8 mouse cellular contexts compared by ENCODE assay signal in the genomic region with DNA sequence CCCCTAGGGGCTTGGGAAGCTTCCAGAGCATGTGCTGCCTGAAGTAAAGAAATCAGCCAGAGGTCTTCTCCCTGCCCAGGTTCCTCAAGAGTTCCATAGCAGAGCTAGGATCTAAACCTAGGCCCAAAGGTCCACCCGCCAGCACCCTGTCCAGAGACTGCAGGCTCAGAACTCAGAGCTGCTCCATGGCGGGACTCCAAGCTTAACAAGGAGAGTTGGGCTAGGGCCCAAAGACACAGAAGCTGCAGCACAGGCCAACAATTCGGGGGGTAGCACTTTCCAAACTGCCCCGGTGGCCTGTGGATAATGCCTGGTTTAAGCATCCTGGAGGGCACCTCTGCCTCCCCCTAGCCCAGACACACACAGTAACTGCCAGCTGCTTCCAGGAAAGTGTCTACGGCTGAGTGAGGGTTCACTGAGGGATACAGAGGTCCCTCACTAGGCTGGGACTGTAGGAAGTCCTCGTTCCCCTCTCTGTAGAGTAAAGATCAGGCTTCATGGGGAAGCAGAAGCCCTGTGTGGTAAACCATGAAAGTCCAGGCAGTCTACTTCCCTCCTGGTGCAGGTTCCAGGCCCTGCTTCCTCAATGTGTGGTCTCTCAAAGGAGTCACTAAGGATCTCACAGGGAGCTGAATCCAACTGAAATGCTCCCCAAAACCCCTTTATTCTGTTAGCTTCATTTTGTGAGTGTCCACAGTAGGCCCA. TPM values are rescaled to one million over a fixed set of nuclear protein-coding genes. Genes with fewer than 3 reads are reported as not detected.
A peak's percentile ranks its signal among the peaks of the same experiment; 100 is the strongest.
DNase-seq lines count a peak whose midpoint lies in the region; ATAC-seq and TF ChIP-seq lines count a peak whose summit lies in the region.
"Had no signal": no experiment of that assay in that cellular context is flagged by ENCODE, and none has a peak within 500 bp of the region (broad histone marks: within the 10 kb centered on the region; RNA-seq: fewer than 3 reads in every experiment).

No protein-coding gene starts in this region.

- no peak overlapping the region for H3K4me3 ChIP-seq in kidney, adult 2 months (ENCODE audit: insufficient read depth, low read depth, low read length)
- H3K4me3 ChIP-seq in kidney, embryonic 16.5 days (ENCODE audit: low read length), result no peak overlapping the region
- H3K4me3 ChIP-seq in bone marrow, adult 2 months (replicated peaks; ENCODE audit: control insufficient read depth, low read depth, low read length), result no peak overlapping the region
- H3K4me3 ChIP-seq in heart, embryonic 10.5 days, result no peak overlapping the region
- H3K4me3 ChIP-seq in liver, postnatal 0 days (ENCODE audit: low read depth, low read length), result peak overlapping the region; percentile 3; the same call in 1 of the 2 replicates

- no peak for DNase-seq in kidney, adult 2 months
- DNase-seq in heart, embryonic 10.5 days (ENCODE audit: low spot score), result no peak
- no peak for DNase-seq in liver, postnatal 0 days
- no peak for DNase-seq in c-Kit-positive CD71-positive TER-119-positive erythroid progenitor cells, embryonic 14.5 days (ENCODE audit: low spot score)
- no peak for DNase-seq in thymus, postnatal 25 days

- no peak for ATAC-seq in kidney, embryonic 16.5 days (ENCODE audit: low FRiP score, low TSS enrichment)
- ATAC-seq in liver, postnatal 0 days, result no peak

- no peak for TF ChIP-seq POLR2A in kidney, adult 2 months (IDR thresholded peaks at IDR 0.05; ENCODE audit: low read depth, low read length)
- no peak for TF ChIP-seq POLR2A in bone marrow, adult 2 months (IDR thresholded peaks at IDR 0.05; ENCODE audit: borderline replicate concordance, control insufficient read depth, low read depth, low read length)

- no peak overlapping the region for H3K4me2 ChIP-seq in kidney, embryonic 16.5 days (replicated peaks; ENCODE audit: low read depth, low read length)
- H3K4me2 ChIP-seq in liver, postnatal 0 days (ENCODE audit: low read depth, low read length), result peak overlapping the region; percentile 84

- no peak for TF ChIP-seq EP300 in liver, postnatal 0 days (IDR thresholded peaks at IDR 0.05; ENCODE audit: low read depth)

- no peaks in the 10 kb centered on the region for H3K27me3 ChIP-seq in kidney, adult 2 months (replicated peaks; ENCODE audit: control insufficient read depth, insufficient read depth, low read length)
- no peaks in the 10 kb centered on the region for H3K27me3 ChIP-seq in kidney, embryonic 16.5 days (ENCODE audit: insufficient read depth, low read length)
- H3K27me3 ChIP-seq in heart, embryonic 10.5 days (ENCODE audit: insufficient read depth, poor library complexity, severe bottlenecking), result peaks cover 34% of the 10 kb centered on the region
- no peaks in the 10 kb centered on the region for H3K27me3 ChIP-seq in liver, postnatal 0 days (ENCODE audit: insufficient read depth, low read length)
- H3K27me3 ChIP-seq: Patski had no signal

- peak overlapping the region; percentile 10; the same call in 1 of the 2 replicates for H3K27ac ChIP-seq in kidney, adult 2 months (ENCODE audit: insufficient read depth, low read depth, low read length)
- no peak overlapping the region for H3K27ac ChIP-seq in kidney, embryonic 16.5 days (ENCODE audit: low read length)
- peak overlapping the region; percentile 54 for H3K27ac ChIP-seq in bone marrow, adult 2 months (ENCODE audit: control insufficient read depth, insufficient read depth, low read depth, low read length, poor library complexity)
- H3K27ac ChIP-seq in heart, embryonic 10.5 days, result 0 out of 2 replicates have a peak overlapping the region, but pooled peaks have one; percentile 31
- peak overlapping the region; percentile 80 for H3K27ac ChIP-seq in liver, postnatal 0 days (ENCODE audit: low read depth)

- TF ChIP-seq CTCF in kidney, adult 2 months (conservative IDR thresholded peaks at IDR 0.05; ENCODE audit: insufficient read depth, insufficient read length, low read depth, low read length), result no peak
- TF ChIP-seq CTCF in bone marrow, adult 2 months (IDR thresholded peaks at IDR 0.05; ENCODE audit: control insufficient read depth, insufficient read depth, low read length), result no peak
- no peak for TF ChIP-seq CTCF in liver, postnatal 0 days (IDR thresholded peaks at IDR 0.05; ENCODE audit: low read depth)

- 26% methylated on average over 6 of the region's 6 CpGs for WGBS in kidney, adult 2 months
- WGBS in kidney, embryonic 16.5 days, result 74% methylated on average over 6 of the region's 6 CpGs
- WGBS in bone marrow, adult 2 months, result 46% methylated on average over 6 of the region's 6 CpGs
- WGBS in heart, embryonic 10.5 days, result 85% methylated on average over 6 of the region's 6 CpGs
- 68% methylated on average over 6 of the region's 6 CpGs for WGBS in liver, postnatal 0 days (ENCODE audit: insufficient replicate concordance)

- no peaks in the 10 kb centered on the region for H3K36me3 ChIP-seq in kidney, adult 2 months (ENCODE audit: control insufficient read depth, insufficient read depth, low read length)
- no peaks in the 10 kb centered on the region for H3K36me3 ChIP-seq in kidney, embryonic 16.5 days (ENCODE audit: insufficient read depth, low read length)
- no peaks in the 10 kb centered on the region for H3K36me3 ChIP-seq in heart, embryonic 10.5 days
- 0 out of 2 replicates have a peak, but pooled peaks cover 4% of the 10 kb centered on the region for H3K36me3 ChIP-seq in liver, postnatal 0 days (replicated peaks; ENCODE audit: insufficient read depth, low read length)

- no peaks in the 10 kb centered on the region for H3K9me3 ChIP-seq in kidney, embryonic 16.5 days (ENCODE audit: low read length)
- no peaks in the 10 kb centered on the region for H3K9me3 ChIP-seq in heart, embryonic 10.5 days
- H3K9me3 ChIP-seq in liver, postnatal 0 days (ENCODE audit: low read length), result no peaks in the 10 kb centered on the region

- H3K4me1 ChIP-seq in kidney, adult 2 months (ENCODE audit: control insufficient read depth, insufficient read depth, low read length), result peaks cover 54% of the 10 kb centered on the region
- H3K4me1 ChIP-seq in kidney, embryonic 16.5 days (ENCODE audit: insufficient read depth, low read length), result peaks cover 42% of the 10 kb centered on the region
- peaks cover 25% of the 10 kb centered on the region for H3K4me1 ChIP-seq in bone marrow, adult 2 months (ENCODE audit: control insufficient read depth, insufficient read depth, low read length)
- H3K4me1 ChIP-seq in heart, embryonic 10.5 days, result peaks cover 55% of the 10 kb centered on the region
- H3K4me1 ChIP-seq in liver, postnatal 0 days (ENCODE audit: insufficient read depth), result peaks cover 89% of the 10 kb centered on the region

- H3K9ac ChIP-seq in kidney, embryonic 16.5 days (replicated peaks; ENCODE audit: low read length), result no peak overlapping the region
- H3K9ac ChIP-seq in liver, postnatal 0 days (replicated peaks), result peak overlapping the region; percentile 47

RNA-seq across cellular contexts. Expression of a gene that starts 5.4 kb away (rescaled TPM):
- polyA plus RNA-seq in kidney, adult 2 months (2012; rRNA removed), result 200 and 223 TPM in 2 replicates
- polyA plus RNA-seq in kidney, embryonic 16.5 days (2015; fragmentation: Nextera tagmentation; extraction: Ambion mirVana), result 64.1 and 71.8 TPM in 2 replicates
- polyA plus RNA-seq in bone marrow, adult 2 months (2011; ENCODE audit: insufficient read depth, insufficient read length, low replicate concordance, missing spikeins), result 98.5 and 111 TPM in 2 replicates
- 12.9 and 16.6 TPM in 2 replicates for polyA plus RNA-seq in heart, embryonic 10.5 days (2016; fragmentation: Nextera tagmentation; extraction: Ambion mirVana)
- polyA plus RNA-seq in liver, postnatal 0 days (2015; fragmentation: Nextera tagmentation; extraction: Ambion mirVana), result 81.0 and 87.7 TPM in 2 replicates
